Mouse (Mus musculus) cerebellum, postnatal 4 days (tissue): ENCODE results near the gene Duox1.

ENCODE experiments used
- DNase-seq, 2 experiments: peaks; one replicate each; pipeline ENCODE4 v3.0.0; 2022; ENCODE audit warnings: low spot score in 2 of 2, mixed read lengths in 1 of 2

Gene Duox1

GRCm38 (mm10) chr2:122315372-122315771, at the start of gene Duox1:
TSS of gene Duox1 (plus strand) at chr2:122315672.
- no peak for DNase-seq

- no peak for DNase-seq
Measured at GRCm38 (mm10) chr2:122266407-122267193, 48.9 kb upstream of the Duox1 start.

- no peak for DNase-seq
Measured at GRCm38 (mm10) chr2:122278769-122279168, 36.7 kb upstream of the Duox1 start.

GRCm38 (mm10) chr2:122284091-122284490, 31.4 kb upstream of the Duox1 start:
- no peak for DNase-seq

GRCm38 (mm10) chr2:122286137-122286536, 29.3 kb upstream of the Duox1 start:
- DNase-seq: no peak

GRCm38 (mm10) chr2:122294916-122295315, 20.6 kb upstream of the Duox1 start:
- no peak for DNase-seq

GRCm38 (mm10) chr2:122297271-122298095, 18.0 kb upstream of the Duox1 start:
- no peak for DNase-seq

- no peak for DNase-seq
Measured at GRCm38 (mm10) chr2:122298096-122298499, 17.4 kb upstream of the Duox1 start, which contains the start of gene Duox2. TSS of gene Duox2 (minus strand) at chr2:122298449.

- DNase-seq: no peak
Measured at GRCm38 (mm10) chr2:122298596-122299490, 16.6 kb upstream of the Duox1 start, which contains the start of gene Duoxa2. TSS of gene Duoxa2 (plus strand) at chr2:122298900.

GRCm38 (mm10) chr2:122299911-122300655, 15.4 kb upstream of the Duox1 start:
- no peak for DNase-seq

GRCm38 (mm10) chr2:122300656-122301020, 14.8 kb upstream of the Duox1 start:
- no peak for DNase-seq

- peak in 1 of 2 experiments; percentile 43 for DNase-seq
Measured at GRCm38 (mm10) chr2:122301081-122301920, 14.2 kb upstream of the Duox1 start.

- no peak for DNase-seq
Measured at GRCm38 (mm10) chr2:122301921-122302573, 13.4 kb upstream of the Duox1 start.

- DNase-seq: peak; percentile 54 to 71
Measured at GRCm38 (mm10) chr2:122302574-122303241, 12.8 kb upstream of the Duox1 start.

- no peak for DNase-seq
Measured at GRCm38 (mm10) chr2:122304544-122304943, 10.9 kb upstream of the Duox1 start.

GRCm38 (mm10) chr2:122305097-122305892, 10.2 kb upstream of the Duox1 start:
- no peak for DNase-seq

- DNase-seq: peak in 1 of 2 experiments; percentile 45
Measured at GRCm38 (mm10) chr2:122306184-122306583, 9.3 kb upstream of the Duox1 start.

- DNase-seq: no peak
Measured at GRCm38 (mm10) chr2:122309647-122310046, 5.8 kb upstream of the Duox1 start.
